Mouse (Mus musculus) C2C12 (cell line): ENCODE measurements around the gene Col4a2.

Experiments
- CTCF ChIP-seq: IDR thresholded peaks from one replicate; pipeline ENCODE4 v1.5.1; 2011; ENCODE audit not compliant: control insufficient read depth, insufficient read depth, insufficient read length
- MYOD1 ChIP-seq: IDR thresholded peaks from one replicate; pipeline ENCODE4 v1.6.1; 2011; ENCODE audit warnings: low read depth; ENCODE audit not compliant: control insufficient read depth, insufficient read length
- USF1 ChIP-seq: IDR thresholded peaks from one replicate; pipeline ENCODE4 v1.6.1; 2011; ENCODE audit warnings: low read depth, mild to moderate bottlenecking, control low read depth, moderate library complexity

DNA sequence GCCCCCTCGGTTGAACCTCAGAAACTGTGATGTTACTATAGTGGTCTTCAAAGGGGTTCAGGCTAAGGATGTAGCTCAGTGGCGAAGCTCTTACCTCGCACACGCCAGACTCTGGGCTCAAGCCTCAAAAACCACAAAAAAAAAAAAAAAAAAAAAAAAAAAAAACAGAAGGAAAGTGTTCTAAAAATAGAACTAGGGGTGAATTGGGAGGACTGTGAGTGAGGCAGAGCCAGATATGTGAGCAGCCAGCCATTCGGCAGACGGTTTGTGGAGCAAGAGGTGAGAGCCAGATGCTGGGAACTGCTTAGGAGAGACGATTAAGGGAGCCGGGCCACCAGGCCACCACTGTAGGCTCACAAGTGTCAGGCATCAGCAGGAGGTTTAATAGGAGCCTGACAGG, 81.0 kb downstream of the Col4a2 start:
- TF ChIP-seq USF1 (no peak), CTCF (no peak), MYOD1 (no peak)
